Mouse (Mus musculus) liver, embryonic 14.5 days (tissue): ENCODE results near the gene Muc3.

Experiments used
- CTCF ChIP-seq: IDR thresholded peaks from 2 replicates; pipeline ENCODE4 v1.5.1; 2016; ENCODE audit warnings: antibody characterized with exemption, low read depth, control low read depth
- EP300 ChIP-seq: IDR thresholded peaks from 2 replicates; pipeline ENCODE4 v1.6.1; 2016; ENCODE audit warnings: antibody characterized with exemption, low read depth

GRCm38 (mm10) chr5:137102078-137102477 is 47.0 kb downstream of the Muc3 start:
- no peak for TF ChIP-seq CTCF
- no peak for TF ChIP-seq EP300
